Mouse (Mus musculus): ENCODE data around the gene Tex29. TPM values are rescaled to one million over a fixed set of nuclear protein-coding genes. Genes with fewer than 3 reads are reported as not detected.

The Tex29 gene
- polyA plus RNA-seq, 1 experiment from 2014 or later: not detected

- WGBS: 95% methylated on average over 4 of the region's 4 CpGs
- Histone ChIP-seq H3K4me3 (ENCODE audit: low read depth, low read length) (no peak overlapping the region), H3K4me1 (ENCODE audit: control insufficient read depth, insufficient read depth, low read length) (no peaks in the 10 kb centered on the region), H3K27me3 (ENCODE audit: control insufficient read depth, insufficient read depth, low read length) (no peaks in the 10 kb centered on the region), H3K4me2 (replicated peaks; ENCODE audit: low read depth, low read length) (no peak overlapping the region), H3K27ac (ENCODE audit: low read length) (no peak overlapping the region), H3K9me3 (ENCODE audit: control insufficient read depth, low read depth, low read length) (no peaks in the 10 kb centered on the region), H3K36me3 (ENCODE audit: control insufficient read depth, insufficient read depth, low read length) (peaks cover 62% of the 10 kb centered on the region), H3K9ac (replicated peaks; ENCODE audit: low read depth, low read length) (no peak overlapping the region)
- no peak for ATAC-seq (ENCODE audit: insufficient number of reproducible peaks, insufficient read depth, low FRiP score, low read depth)
Measured at GRCm38 (mm10) chr8:11804914-11805313, 35.4 kb upstream of the Tex29 start.

GRCm38 (mm10) chr8:11806252-11806651 lies 34.0 kb upstream of the Tex29 start:
- no peak for ATAC-seq (ENCODE audit: insufficient number of reproducible peaks, insufficient read depth, low FRiP score, low read depth)
- 68% methylated on average over 6 of the region's 6 CpGs for WGBS

GRCm38 (mm10) chr8:11807361-11807760 lies 32.9 kb upstream of the Tex29 start:
- 93% methylated on average over 3 of the region's 3 CpGs for WGBS
- H3K36me3 ChIP-seq (ENCODE audit: control insufficient read depth, insufficient read depth, low read length): peaks cover 73% of the 10 kb centered on the region

More at GRCm38 (mm10) chr8:11806252-11806651, 34.0 kb upstream of the Tex29 start:
- H3K27ac ChIP-seq (ENCODE audit: low read length): no peak overlapping the region
- no peaks in the 10 kb centered on the region for H3K4me1 ChIP-seq (ENCODE audit: control insufficient read depth, insufficient read depth, low read length)
- no peak overlapping the region for H3K4me2 ChIP-seq (replicated peaks; ENCODE audit: low read depth, low read length)
- no peaks in the 10 kb centered on the region for H3K27me3 ChIP-seq (ENCODE audit: control insufficient read depth, insufficient read depth, low read length)
- no peak overlapping the region for H3K4me3 ChIP-seq (ENCODE audit: low read depth, low read length)
- H3K36me3 ChIP-seq (ENCODE audit: control insufficient read depth, insufficient read depth, low read length): peaks cover 72% of the 10 kb centered on the region
- H3K9me3 ChIP-seq (ENCODE audit: control insufficient read depth, low read depth, low read length): no peaks in the 10 kb centered on the region
- no peak overlapping the region for H3K9ac ChIP-seq (replicated peaks; ENCODE audit: low read depth, low read length)

GRCm38 (mm10) chr8:11808047-11808446 lies 32.2 kb upstream of the Tex29 start:
- 92% methylated on average over 5 of the region's 5 CpGs for WGBS
- no peak overlapping the region for H3K4me2 ChIP-seq (replicated peaks; ENCODE audit: low read depth, low read length)
- no peaks in the 10 kb centered on the region for H3K9me3 ChIP-seq (ENCODE audit: control insufficient read depth, low read depth, low read length)
- ATAC-seq (ENCODE audit: insufficient number of reproducible peaks, insufficient read depth, low FRiP score, low read depth): no peak
- H3K4me3 ChIP-seq (ENCODE audit: low read depth, low read length): no peak overlapping the region
- no peaks in the 10 kb centered on the region for H3K4me1 ChIP-seq (ENCODE audit: control insufficient read depth, insufficient read depth, low read length)
- H3K27me3 ChIP-seq (ENCODE audit: control insufficient read depth, insufficient read depth, low read length): no peaks in the 10 kb centered on the region
- H3K36me3 ChIP-seq (ENCODE audit: control insufficient read depth, insufficient read depth, low read length): peaks cover 72% of the 10 kb centered on the region
- no peak overlapping the region for H3K27ac ChIP-seq (ENCODE audit: low read length)
- H3K9ac ChIP-seq (replicated peaks; ENCODE audit: low read depth, low read length): no peak overlapping the region

More at GRCm38 (mm10) chr8:11807361-11807760, 32.9 kb upstream of the Tex29 start:
- no peaks in the 10 kb centered on the region for H3K4me1 ChIP-seq (ENCODE audit: control insufficient read depth, insufficient read depth, low read length)
- no peak overlapping the region for H3K27ac ChIP-seq (ENCODE audit: low read length)
- H3K9ac ChIP-seq (replicated peaks; ENCODE audit: low read depth, low read length): no peak overlapping the region
- no peak for ATAC-seq (ENCODE audit: insufficient number of reproducible peaks, insufficient read depth, low FRiP score, low read depth)
- no peak overlapping the region for H3K4me2 ChIP-seq (replicated peaks; ENCODE audit: low read depth, low read length)
- no peaks in the 10 kb centered on the region for H3K9me3 ChIP-seq (ENCODE audit: control insufficient read depth, low read depth, low read length)
- no peak overlapping the region for H3K4me3 ChIP-seq (ENCODE audit: low read depth, low read length)
- H3K27me3 ChIP-seq (ENCODE audit: control insufficient read depth, insufficient read depth, low read length): no peaks in the 10 kb centered on the region

- no peak for ATAC-seq (ENCODE audit: insufficient number of reproducible peaks, insufficient read depth, low FRiP score, low read depth)
- H3K36me3 ChIP-seq (ENCODE audit: control insufficient read depth, insufficient read depth, low read length): peaks cover 80% of the 10 kb centered on the region
- H3K9ac ChIP-seq (replicated peaks; ENCODE audit: low read depth, low read length): no peak overlapping the region
- H3K4me3 ChIP-seq (ENCODE audit: low read depth, low read length): no peak overlapping the region
- H3K27ac ChIP-seq (ENCODE audit: low read length): no peak overlapping the region
- no peak overlapping the region for H3K4me2 ChIP-seq (replicated peaks; ENCODE audit: low read depth, low read length)
- H3K4me1 ChIP-seq (ENCODE audit: control insufficient read depth, insufficient read depth, low read length): no peaks in the 10 kb centered on the region
- 96% methylated on average over 5 of the region's 5 CpGs for WGBS
- no peaks in the 10 kb centered on the region for H3K27me3 ChIP-seq (ENCODE audit: control insufficient read depth, insufficient read depth, low read length)
- no peaks in the 10 kb centered on the region for H3K9me3 ChIP-seq (ENCODE audit: control insufficient read depth, low read depth, low read length)
Measured at GRCm38 (mm10) chr8:11810426-11810825, 29.8 kb upstream of the Tex29 start.

GRCm38 (mm10) chr8:11813801-11814200 lies 26.5 kb upstream of the Tex29 start:
- H3K27ac ChIP-seq (ENCODE audit: low read length): no peak overlapping the region
- no peak for ATAC-seq (ENCODE audit: insufficient number of reproducible peaks, insufficient read depth, low FRiP score, low read depth)
- no peaks in the 10 kb centered on the region for H3K27me3 ChIP-seq (ENCODE audit: control insufficient read depth, insufficient read depth, low read length)
- no peak overlapping the region for H3K4me3 ChIP-seq (ENCODE audit: low read depth, low read length)
- H3K9me3 ChIP-seq (ENCODE audit: control insufficient read depth, low read depth, low read length): no peaks in the 10 kb centered on the region
- no peaks in the 10 kb centered on the region for H3K4me1 ChIP-seq (ENCODE audit: control insufficient read depth, insufficient read depth, low read length)
- H3K9ac ChIP-seq (replicated peaks; ENCODE audit: low read depth, low read length): no peak overlapping the region
- H3K36me3 ChIP-seq (ENCODE audit: control insufficient read depth, insufficient read depth, low read length): peaks cover 77% of the 10 kb centered on the region
- no peak overlapping the region for H3K4me2 ChIP-seq (replicated peaks; ENCODE audit: low read depth, low read length)
- WGBS: 71% methylated on average over 7 of the region's 7 CpGs

GRCm38 (mm10) chr8:11815206-11815605 lies 25.1 kb upstream of the Tex29 start:
- no peaks in the 10 kb centered on the region for H3K9me3 ChIP-seq (ENCODE audit: control insufficient read depth, low read depth, low read length)
- 84% methylated on average over 7 of the region's 7 CpGs for WGBS
- H3K4me1 ChIP-seq (ENCODE audit: control insufficient read depth, insufficient read depth, low read length): no peaks in the 10 kb centered on the region
- no peaks in the 10 kb centered on the region for H3K27me3 ChIP-seq (ENCODE audit: control insufficient read depth, insufficient read depth, low read length)
- peaks cover 77% of the 10 kb centered on the region for H3K36me3 ChIP-seq (ENCODE audit: control insufficient read depth, insufficient read depth, low read length)
- ATAC-seq (ENCODE audit: insufficient number of reproducible peaks, insufficient read depth, low FRiP score, low read depth): no peak
- no peak overlapping the region for H3K4me3 ChIP-seq (ENCODE audit: low read depth, low read length)
- H3K4me2 ChIP-seq (replicated peaks; ENCODE audit: low read depth, low read length): no peak overlapping the region
- H3K9ac ChIP-seq (replicated peaks; ENCODE audit: low read depth, low read length): no peak overlapping the region
- no peak overlapping the region for H3K27ac ChIP-seq (ENCODE audit: low read length)

GRCm38 (mm10) chr8:11820136-11820535 lies 20.1 kb upstream of the Tex29 start:
- Histone ChIP-seq H3K4me3 (ENCODE audit: low read depth, low read length) (no peak overlapping the region), H3K4me1 (ENCODE audit: control insufficient read depth, insufficient read depth, low read length) (no peaks in the 10 kb centered on the region), H3K27me3 (ENCODE audit: control insufficient read depth, insufficient read depth, low read length) (no peaks in the 10 kb centered on the region), H3K9me3 (ENCODE audit: control insufficient read depth, low read depth, low read length) (no peaks in the 10 kb centered on the region), H3K4me2 (replicated peaks; ENCODE audit: low read depth, low read length) (no peak overlapping the region), H3K9ac (replicated peaks; ENCODE audit: low read depth, low read length) (no peak overlapping the region), H3K36me3 (ENCODE audit: control insufficient read depth, insufficient read depth, low read length) (peaks cover 69% of the 10 kb centered on the region), H3K27ac (ENCODE audit: low read length) (no peak overlapping the region)
- WGBS: 91% methylated on average over 5 of the region's 5 CpGs
- ATAC-seq (ENCODE audit: insufficient number of reproducible peaks, insufficient read depth, low FRiP score, low read depth): no peak

- 89% methylated on average over 5 of the region's 5 CpGs for WGBS
- H3K4me2 ChIP-seq (replicated peaks; ENCODE audit: low read depth, low read length): no peak overlapping the region
- no peak overlapping the region for H3K4me3 ChIP-seq (ENCODE audit: low read depth, low read length)
- peaks cover 68% of the 10 kb centered on the region for H3K36me3 ChIP-seq (ENCODE audit: control insufficient read depth, insufficient read depth, low read length)
- no peaks in the 10 kb centered on the region for H3K27me3 ChIP-seq (ENCODE audit: control insufficient read depth, insufficient read depth, low read length)
- H3K27ac ChIP-seq (ENCODE audit: low read length): no peak overlapping the region
- H3K9ac ChIP-seq (replicated peaks; ENCODE audit: low read depth, low read length): no peak overlapping the region
- ATAC-seq (ENCODE audit: insufficient number of reproducible peaks, insufficient read depth, low FRiP score, low read depth): no peak
- no peaks in the 10 kb centered on the region for H3K4me1 ChIP-seq (ENCODE audit: control insufficient read depth, insufficient read depth, low read length)
- H3K9me3 ChIP-seq (ENCODE audit: control insufficient read depth, low read depth, low read length): no peaks in the 10 kb centered on the region
Measured at GRCm38 (mm10) chr8:11820568-11820967, 19.7 kb upstream of the Tex29 start.

Data from stomach, embryonic 14.5 days (tissue).